Mouse (Mus musculus): Measurements from ENCODE around the gene Coq8b.
"Not testable (repeated sequence)": the region's sequence is repeated elsewhere in the genome, so short reads cannot be mapped to it uniquely, and the experiment has no call there.

Gene Coq8b

GRCm38 (mm10) chr7:27228865-27229264, 4.0 kb upstream of the Coq8b start:
- DNase-seq (ENCODE audit: low spot score) = no peak

DNA sequence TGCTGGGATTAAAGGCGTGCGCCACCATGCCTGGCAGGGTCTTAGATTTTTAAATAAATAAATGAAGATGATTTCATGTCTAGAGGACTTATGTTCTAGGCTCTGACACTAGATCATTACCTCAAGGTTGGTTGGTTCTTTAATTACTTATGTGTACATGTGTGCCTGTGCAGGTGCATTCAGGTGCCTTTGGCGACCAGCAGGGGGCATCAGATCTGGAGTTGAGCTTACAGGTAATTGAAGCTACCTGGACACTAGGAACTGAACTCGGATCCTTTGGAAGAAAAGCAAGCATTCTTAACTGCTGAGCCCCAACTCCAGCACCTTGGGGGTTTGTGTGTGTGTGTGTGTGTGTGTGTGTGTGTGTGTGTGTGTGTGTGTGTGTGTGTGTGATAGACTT, 2.0 kb upstream of the Coq8b start:
- no peak for DNase-seq (ENCODE audit: low spot score)

- no peak for DNase-seq (ENCODE audit: low spot score)
These were observed 1.0 kb upstream of the Coq8b start for GRCm38 (mm10) chr7:27231693-27232331.

- DNase-seq (ENCODE audit: low spot score) = no peak
These were observed 477 bp downstream of the Coq8b start for GRCm38 (mm10) chr7:27233300-27233699.

- no peak for DNase-seq (ENCODE audit: low spot score)
These were observed 2.9 kb downstream of the Coq8b start for GRCm38 (mm10) chr7:27235726-27236125.

DNA sequence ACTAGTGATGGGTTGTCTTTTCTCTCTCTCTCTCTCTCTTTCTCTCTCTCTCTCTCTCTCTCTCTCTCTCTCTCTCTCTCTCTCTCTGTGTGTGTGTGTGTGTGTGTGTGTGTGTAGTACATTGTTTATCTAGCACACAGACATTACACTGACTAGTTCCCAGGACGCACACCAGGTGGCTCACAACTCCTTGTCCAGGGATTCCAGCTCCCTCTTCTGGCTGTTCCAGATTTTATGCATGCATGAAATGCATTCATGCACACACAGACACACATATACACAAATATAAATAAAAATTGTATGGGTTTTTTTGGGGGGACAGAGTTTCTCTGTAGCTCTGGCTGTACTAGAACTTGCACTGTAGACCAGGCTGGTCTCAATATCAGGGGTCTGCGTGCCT, 4.7 kb downstream of the Coq8b start:
- DNase-seq (ENCODE audit: low spot score) = no peak

- DNase-seq (ENCODE audit: low spot score) = no peak
These were observed 5.7 kb downstream of the Coq8b start for GRCm38 (mm10) chr7:27238568-27238967.

DNA sequence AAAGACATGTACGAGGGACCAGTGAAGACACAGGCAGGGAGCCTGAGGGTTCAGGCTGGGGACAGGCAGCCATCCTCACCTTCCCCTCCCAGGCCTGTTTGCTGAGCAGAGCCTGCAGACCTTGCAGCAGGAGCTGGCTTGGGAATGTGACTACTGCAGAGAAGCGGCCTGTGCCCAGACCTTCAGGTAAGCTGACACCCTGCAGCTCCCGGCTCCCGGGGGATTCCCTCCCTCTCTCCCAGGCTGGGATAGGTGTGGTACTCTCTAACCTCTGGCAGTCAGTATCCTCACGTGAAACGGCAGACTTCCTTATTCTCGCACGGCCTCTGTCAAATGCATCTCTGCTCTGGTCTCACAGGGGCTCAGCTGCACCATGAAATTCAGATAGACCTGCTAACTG, 10.4 kb downstream of the Coq8b start:
- no peak for DNase-seq (ENCODE audit: low spot score)

DNA sequence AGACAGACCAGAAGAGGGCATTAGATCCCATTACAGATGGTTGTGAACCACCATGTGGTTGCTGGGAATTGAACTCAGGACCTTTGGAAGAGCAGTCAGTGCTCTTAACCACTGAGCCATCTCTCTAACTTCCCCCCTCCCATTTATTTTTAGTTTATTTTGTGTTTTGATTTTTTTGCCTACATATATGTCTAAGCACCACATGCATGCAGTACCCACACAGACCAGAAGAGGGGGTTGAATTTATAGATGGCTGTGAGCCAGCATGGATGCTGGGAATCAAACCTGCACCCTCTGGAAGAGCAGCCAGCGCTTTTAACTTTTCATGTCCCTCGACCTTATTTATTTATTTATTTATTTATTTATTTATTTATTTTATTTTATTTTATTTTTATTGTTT, 11.3 kb downstream of the Coq8b start:
- not testable (repeated sequence) for DNase-seq (ENCODE audit: low spot score)

GRCm38 (mm10) chr7:27249146-27249545, 16.3 kb downstream of the Coq8b start:
- DNase-seq (ENCODE audit: low spot score) = no peak

DNA sequence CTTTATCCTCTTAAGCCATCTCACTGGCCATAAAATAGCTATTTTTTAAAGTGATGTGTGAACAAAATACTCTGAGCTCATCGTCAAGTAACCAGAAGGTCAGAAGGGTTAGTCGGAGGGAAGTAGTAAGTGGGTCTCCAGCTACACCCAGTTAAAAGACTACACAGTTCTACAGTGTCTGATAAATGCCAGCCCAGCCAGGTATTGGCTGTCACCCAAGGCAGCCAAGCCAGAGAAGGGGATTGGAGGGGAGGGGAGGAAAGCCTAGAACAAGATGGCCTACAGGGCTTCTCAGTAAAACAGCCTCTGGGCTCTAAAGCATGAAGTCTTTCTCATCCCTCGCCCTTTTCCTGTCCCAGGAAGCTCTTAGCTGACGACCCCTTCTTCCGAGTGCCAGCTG, 17.1 kb downstream of the Coq8b start:
- no peak for DNase-seq (ENCODE audit: low spot score)

DNA sequence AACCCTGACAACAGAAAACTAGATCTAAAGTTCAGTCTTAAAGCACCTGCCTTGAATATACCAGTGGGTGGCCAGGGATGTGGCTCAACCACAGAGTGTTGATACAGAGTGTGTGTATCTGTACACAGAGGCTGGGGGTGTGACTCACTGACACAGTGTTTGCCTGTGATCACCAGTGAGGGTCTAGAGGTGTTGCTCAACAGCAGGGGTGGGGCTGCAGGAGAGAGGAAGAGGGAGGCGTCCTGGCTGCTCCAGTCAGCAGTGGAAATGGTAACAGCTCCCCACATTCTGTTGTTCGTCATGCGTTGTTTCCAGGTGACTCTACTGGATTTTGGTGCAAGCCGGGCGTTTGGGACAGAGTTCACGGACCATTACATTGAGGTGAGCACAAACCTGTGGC, 19.1 kb downstream of the Coq8b start:
- no peak for DNase-seq (ENCODE audit: low spot score)

GRCm38 (mm10) chr7:27255721-27256120, 22.9 kb downstream of the Coq8b start:
- DNase-seq (ENCODE audit: low spot score) = no peak

DNA sequence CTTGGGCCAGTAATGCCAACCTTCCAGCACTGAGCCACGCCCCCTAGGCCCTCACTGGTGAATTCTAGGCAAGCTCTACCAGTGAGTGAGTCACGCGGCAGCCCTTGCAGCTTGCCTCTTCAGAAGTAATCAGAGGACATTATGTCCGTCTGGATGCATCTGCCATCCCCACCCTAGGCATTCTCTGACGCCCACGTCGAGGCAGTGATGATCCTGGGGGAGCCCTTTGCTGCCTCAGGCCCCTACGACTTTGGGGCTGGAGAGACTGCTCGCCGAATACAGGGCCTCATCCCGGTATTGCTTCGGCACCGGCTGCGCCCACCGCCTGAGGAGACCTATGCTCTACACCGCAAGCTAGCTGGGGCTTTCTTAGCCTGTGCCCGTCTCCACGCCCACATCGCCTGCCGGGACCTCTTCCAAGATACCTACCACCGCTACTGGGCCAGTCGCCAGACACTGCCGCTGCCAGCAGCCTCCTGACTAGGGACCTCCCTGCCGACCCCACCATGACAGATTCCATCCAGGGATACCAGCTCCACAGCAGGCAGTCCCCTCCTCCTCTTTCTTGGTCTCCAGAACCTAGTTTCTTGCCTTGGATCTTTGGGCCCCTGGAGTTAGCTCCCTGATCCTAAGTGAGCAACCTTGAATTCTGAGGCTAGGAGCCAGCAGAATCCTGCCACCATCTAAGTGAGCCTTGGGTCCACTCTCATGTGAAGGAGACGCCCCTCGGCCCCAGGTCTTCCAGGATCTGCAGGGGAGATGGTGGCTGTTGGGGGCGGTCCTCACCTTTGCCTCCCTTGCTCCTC, 24.4 kb downstream of the Coq8b start:
- DNase-seq (ENCODE audit: low spot score) = peak; percentile 29

GRCm38 (mm10) chr7:27257852-27258204, 25.0 kb downstream of the Coq8b start:
- DNase-seq (ENCODE audit: low spot score) = no peak

GRCm38 (mm10) chr7:27258205-27258899, 25.5 kb downstream of the Coq8b start, which contains the start of gene Numbl:
TSS of gene Numbl (plus strand) at chr7:27258433.
- DNase-seq (ENCODE audit: low spot score) = peak; percentile 90

DNA sequence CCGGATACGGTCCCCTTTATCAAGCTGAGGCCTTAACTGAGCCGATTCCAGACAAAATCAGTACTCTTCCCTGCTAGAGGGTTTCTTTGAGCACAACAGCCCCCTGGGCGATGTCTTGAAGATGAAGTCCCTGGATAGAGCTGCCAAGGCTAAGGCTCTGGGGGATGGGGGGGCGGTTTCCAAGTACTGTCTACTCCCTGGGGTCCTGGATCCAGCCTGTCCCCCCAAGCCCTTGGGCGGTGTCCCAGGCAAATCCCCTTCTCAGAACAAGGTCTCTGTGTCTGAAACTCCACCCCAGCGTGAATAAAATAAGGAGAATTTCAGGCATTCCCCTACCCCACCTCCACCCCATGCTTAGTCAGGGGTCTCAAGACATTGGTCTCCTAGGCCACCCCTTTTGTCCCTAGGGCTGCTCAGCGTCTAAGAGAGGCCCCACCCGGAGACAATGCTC, 26.5 kb downstream of the Coq8b start:
- no peak for DNase-seq (ENCODE audit: low spot score)

DNA sequence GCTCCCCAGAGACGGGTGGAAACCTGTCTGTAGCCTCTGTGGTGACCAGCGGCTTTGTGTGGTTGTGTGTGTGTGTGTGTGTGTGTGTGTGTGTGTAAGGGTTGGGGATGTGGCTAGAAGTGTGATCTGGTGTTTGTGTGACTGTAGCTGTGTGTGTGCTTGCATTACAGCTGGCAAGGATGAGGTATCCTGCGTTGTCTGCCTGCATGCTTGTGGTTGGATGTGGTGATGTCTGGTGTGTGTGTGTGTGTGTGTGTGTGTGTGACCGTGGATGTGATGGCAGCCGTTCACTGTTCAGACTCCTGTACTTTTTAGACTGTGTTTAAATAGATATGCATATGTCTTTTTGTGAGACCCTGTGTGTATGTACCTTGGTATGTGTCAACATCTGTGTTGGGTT, 26.9 kb downstream of the Coq8b start:
- DNase-seq (ENCODE audit: low spot score) = no peak

- DNase-seq (ENCODE audit: low spot score) = no peak
These were observed 28.0 kb downstream of the Coq8b start for GRCm38 (mm10) chr7:27260856-27261255.

DNA sequence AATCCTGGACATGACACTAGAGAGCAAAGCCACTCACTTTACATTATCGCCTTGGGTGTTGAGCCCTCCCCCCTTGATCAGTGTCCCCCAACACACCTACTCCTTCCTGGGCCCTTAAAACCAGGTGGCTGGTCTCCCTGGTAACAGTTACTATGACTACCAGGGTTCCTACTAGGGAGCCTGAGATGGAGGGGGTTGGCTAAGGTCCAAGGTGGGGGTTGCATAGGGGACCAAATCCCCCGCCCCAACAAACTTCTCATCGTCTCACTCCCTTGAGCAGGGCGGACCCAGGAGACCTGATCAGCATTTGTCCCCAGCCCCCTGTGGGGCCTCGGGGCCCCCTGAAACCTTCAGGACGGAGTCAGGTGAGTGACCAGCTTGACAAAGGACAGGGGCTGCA, 29.1 kb downstream of the Coq8b start:
- DNase-seq (ENCODE audit: low spot score) = no peak

GRCm38 (mm10) chr7:27264761-27265160, 31.9 kb downstream of the Coq8b start:
- no peak for DNase-seq (ENCODE audit: low spot score)

- no peak for DNase-seq (ENCODE audit: low spot score)
These were observed 33.8 kb downstream of the Coq8b start for GRCm38 (mm10) chr7:27266515-27267128.

- DNase-seq (ENCODE audit: low spot score) = no peak
These were observed 38.6 kb downstream of the Coq8b start for GRCm38 (mm10) chr7:27271423-27271822.
